Mouse (Mus musculus): Measurements from ENCODE around the gene Elovl5.
A peak's percentile ranks its signal among the peaks of the same experiment; 100 is the strongest.

Gene Elovl5

DNA sequence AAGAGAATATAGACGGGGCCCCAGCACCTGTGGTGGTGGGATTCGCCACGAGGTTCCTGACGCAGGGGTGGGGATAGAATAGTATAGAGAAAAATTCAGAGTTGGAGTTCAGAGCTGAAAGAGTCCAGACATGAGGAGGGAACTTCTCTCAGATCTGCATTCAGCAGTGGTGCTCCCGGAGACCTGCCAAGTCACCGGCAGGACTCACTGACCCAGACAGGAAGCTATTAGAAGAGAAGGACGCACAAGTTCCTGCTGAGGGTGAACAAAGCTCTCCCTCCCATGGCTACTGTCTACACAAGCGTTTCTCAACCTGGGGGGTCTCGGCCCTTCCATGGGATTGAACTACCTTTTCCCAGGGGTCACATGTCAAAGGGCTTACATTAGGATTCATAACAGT lies 78.1 kb downstream of the Elovl5 start:
- no peak for DNase-seq (ENCODE audit: low spot score in 2 of 2)

DNA sequence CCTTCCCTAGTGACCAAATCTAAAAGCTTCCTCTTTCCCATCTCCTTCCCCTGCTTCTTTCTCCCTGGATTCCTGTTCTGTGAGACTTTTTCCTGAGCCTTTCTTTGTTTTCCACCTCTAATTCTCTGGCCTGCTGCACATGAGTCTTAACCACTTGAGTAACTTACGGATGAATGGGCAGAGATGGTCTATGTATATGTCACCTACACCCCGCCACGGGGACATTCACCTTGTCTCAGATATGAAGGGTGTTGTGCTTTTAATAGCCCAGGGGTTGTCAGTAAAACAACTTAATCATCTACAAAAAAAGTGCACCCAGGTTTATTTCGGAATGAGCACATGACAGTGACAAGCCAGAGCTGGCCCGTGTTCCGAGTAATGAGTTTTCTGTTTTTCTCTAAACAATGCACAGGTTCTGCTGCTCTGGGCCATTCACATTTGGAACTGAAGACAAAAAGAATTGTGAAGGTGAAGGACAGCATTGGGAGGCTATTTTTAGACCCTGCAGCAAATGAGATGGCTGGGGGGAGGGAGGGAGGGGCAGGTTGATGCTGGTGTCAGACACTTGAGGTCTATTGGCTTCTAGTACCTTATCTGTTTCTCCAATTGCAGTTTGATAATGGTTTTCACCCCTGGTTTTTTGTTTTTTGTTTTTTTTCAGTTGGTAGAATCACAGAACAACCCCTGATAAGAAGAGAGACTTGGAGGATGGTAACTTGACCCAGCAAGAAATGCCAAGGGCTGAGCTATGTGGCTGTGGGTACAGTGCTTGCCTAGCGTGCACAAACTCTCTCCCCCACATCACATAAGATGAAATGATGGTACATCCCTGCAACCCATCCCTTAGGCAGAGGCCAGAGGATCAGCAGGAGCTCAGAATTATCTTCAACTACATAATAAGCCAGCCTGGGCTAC lies 83.7 kb downstream of the Elovl5 start:
- no peak for DNase-seq (ENCODE audit: low spot score in 2 of 2)

DNA sequence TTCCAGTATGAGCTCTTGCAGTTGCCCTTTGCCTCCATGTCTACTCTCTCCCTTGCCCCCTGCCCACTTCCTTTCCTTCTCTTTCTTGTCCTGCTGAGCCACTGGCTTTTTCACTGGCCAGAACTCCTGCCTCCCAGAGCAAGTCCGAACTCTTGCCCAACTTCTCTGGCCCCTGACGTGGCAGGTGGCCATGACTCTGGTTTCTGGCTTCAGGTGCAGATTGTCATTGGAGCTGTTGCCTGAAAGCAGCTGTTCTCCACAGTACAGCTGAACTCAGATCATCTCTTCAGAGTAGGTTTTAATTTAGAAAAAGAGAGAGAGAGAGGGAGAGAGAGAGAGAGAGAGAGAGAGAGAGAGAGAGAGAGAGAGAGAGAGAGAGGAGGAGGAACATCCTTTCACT lies 86.1 kb downstream of the Elovl5 start:
- DNase-seq (ENCODE audit: low spot score in 2 of 2) = no peak

DNA sequence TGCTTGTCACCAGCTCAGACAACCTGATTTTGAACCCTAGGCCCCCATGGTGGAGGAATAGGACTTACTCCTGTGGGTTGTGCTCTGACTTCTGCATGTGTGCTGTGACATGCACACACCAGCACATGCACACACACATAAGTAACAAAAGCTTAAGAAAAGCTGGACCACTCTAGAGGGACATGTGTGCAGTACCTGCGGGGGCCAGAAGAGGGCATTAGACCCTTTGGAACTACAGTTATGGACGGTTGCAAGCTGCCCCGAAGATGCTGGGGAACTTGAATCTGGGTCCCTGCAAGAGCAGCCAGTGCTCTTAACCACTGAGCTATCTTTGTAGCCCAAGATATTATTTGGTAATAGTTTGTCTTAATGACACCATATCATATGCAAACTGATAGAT lies 88.3 kb downstream of the Elovl5 start:
- DNase-seq (ENCODE audit: low spot score in 2 of 2) = no peak

DNA sequence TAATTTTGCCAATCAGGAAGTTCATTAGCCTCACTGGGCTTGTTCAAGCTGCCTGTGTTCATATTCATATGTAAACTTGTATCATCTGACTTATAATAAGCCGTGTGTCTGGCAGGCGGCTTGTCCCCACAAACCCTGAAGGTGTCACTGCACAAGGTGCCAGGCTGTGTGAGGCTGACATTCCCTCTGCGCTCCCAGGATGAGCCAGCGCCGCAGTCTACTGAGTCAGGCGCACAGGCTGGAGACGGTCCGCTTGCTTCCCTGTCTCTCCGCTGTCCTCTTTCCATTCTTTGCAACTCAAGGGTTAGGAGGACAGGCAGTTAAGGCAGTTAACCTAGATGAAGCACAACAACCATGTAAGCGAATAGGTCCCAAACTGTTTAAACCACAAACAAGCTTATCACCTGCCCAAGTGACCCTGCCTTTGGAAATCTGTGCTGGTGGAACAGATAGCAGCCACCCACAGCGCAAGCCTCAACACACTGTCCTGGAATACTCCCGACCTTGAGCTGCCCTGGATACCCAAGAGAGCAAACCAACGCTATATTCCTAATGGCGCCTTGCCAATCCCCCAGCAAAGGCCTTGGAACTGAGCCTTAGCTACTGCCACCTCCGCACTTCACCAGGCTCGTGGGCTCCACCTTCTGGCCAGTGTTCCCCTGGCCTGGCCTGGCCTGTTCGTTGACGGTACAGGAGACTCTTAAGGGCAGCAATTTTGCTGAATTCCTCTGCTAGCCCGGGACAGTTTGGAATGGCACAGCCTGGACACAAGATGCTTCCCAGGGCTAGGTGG lies 89.2 kb downstream of the Elovl5 start:
- DNase-seq (ENCODE audit: low spot score in 2 of 2) = peak; percentile 20 to 28

DNA sequence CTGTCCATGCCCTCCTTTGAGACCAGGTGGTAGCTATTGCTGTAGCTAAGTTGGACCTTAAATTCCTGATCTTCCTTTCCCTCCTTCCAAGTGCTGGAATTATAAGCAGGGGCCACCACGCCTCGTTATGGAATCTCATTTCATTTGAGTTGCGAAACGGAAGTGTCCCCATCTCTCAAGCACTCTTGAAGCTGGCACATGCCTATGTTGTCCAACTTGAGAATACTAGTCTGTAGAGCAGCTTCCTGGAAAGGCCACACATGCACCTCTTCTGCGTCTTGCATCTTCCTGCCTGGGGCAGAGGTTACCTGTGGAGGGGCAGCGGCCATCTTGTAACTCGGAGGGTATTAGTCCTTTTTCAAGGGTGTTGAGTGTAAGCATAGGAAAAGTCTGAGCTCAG lies 92.2 kb downstream of the Elovl5 start:
- no peak for DNase-seq (ENCODE audit: low spot score in 2 of 2)

DNA sequence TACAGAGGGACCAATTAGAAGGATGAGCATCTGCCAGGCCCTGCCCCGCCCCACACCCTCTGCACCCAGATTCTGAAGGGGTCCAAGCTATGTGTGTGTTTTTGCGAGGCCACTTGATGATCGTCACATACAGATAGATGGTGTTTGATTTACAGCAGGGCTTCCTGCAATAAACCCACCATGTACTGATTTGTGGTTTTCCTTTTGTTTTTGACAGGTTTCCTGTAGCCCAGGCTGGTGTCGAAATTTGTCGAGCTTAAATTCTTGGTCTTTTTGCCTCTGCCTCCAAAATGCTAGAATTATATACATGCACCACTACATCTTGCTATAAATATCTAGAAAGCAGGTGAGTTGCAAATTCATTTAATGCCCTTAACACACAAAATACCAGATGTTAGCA lies 93.0 kb downstream of the Elovl5 start:
- DNase-seq (ENCODE audit: low spot score in 2 of 2) = no peak

DNA sequence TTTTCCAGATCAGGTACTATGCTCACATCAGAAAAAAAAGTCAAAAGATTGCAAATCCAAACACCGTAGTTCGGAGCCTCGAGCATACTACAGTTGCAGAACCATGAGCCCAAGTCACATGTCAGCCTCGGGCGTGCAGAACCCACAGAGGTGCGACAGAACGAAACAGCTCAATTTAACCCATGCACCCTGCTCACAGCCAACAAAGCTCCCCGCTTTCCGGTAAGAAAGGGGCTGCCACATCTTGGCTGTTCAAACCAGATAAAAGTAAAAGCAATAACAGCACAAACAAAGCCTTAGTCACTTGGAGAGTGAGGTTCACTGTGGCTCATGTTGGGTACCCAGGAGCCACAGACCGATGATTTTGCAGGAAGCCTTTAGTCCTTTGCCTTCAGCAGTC lies 93.5 kb downstream of the Elovl5 start:
- no peak for DNase-seq (ENCODE audit: low spot score in 2 of 2)

DNA sequence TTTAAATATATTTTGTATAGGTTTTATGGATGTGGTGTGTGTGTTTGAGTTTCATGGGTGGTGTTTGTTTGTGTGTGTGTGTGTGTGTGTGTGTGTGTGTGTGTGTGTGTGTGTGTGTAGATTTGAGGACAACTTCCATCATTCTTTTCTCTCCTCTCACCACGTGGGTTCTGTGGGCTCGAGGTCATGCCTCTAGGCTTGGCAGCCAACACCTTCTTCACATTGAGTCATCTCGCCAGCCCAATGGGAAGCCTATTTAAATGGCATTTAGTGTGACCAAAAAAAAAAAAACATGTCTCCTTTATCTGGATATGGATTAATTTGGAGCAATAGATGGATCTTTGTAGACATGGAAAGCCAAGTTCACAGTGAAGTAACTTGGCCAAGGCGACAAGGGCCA lies 94.9 kb downstream of the Elovl5 start:
- DNase-seq (ENCODE audit: low spot score in 2 of 2) = no peak

DNA sequence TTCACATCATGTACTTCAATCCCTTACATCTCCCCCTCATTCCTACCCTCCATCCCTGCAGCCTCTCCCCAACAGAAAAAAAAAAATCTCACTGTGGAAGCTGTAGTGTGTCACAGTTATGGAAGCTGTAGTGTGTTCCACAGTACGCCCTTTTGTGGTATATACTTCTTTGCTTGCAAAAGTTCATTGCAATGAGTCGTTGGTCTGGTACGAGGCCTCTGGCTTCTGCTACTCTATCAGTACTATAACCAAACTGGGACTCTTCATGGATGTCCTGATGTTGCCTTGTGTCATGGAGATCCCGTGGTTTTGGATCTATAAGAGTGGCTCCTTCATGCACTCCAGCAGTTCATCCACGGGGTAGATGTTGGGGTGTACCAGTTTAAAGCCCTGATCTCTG lies 95.5 kb downstream of the Elovl5 start:
- no peak for DNase-seq (ENCODE audit: low spot score in 2 of 2)

DNA sequence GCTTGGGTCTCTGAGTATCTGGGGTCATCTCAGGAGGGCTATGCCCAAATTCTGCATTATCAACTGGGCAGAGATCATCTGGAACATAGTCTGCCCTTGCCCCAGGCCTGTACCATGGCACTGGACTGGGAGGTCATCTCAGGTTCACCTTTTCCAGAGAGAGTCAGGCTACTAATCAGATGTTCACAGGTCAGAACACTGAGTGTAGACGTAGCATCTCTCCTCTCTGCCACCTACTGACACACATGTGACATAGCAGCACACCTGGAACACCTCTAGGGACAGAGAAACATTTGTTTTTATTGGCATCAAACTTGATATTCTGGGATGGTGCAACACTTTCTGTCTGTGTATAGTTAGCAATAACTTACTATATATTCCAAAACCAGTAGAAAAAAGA lies 96.6 kb downstream of the Elovl5 start:
- no peak for DNase-seq (ENCODE audit: low spot score in 2 of 2)

DNA sequence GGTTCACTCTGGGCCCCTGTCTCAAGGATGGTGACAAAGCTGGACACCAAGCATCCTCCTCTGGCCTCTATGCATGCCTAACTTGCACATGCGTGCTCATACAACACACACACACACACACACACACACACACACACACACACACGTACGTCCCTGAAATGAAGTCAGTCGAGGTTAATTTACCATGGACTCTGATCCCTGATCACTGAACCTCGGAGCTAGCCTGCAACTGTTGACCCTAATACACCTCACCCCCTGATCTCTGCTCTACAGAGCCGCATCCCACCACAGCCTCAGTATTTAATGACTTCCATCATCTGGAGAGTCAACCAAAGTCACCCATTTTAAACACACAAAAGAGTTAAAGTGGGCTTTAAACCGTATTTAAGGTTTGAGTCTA lies 98.7 kb downstream of the Elovl5 start:
- DNase-seq (ENCODE audit: low spot score in 2 of 2) = no peak

DNA sequence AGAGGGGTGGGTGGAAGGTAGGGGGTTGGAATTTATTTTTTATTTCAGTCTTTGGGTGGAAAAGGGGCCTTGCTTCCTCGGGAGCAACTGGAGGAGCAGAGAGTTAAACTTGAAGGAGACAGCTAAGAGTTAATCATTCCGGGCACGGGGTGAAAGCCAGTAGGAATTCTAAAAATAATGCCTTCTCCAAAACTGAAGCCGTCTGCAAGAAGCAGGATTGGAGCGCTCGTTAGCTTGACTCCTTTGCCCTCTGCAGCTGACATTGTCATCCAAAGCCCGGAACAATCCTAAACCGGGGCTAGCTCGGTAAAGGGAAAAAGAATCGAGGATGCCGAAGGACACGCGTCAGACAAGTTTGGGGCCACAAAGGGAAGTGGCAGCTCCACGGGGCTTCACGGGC lies 99.1 kb downstream of the Elovl5 start:
- DNase-seq (ENCODE audit: low spot score in 2 of 2) = no peak

DNA sequence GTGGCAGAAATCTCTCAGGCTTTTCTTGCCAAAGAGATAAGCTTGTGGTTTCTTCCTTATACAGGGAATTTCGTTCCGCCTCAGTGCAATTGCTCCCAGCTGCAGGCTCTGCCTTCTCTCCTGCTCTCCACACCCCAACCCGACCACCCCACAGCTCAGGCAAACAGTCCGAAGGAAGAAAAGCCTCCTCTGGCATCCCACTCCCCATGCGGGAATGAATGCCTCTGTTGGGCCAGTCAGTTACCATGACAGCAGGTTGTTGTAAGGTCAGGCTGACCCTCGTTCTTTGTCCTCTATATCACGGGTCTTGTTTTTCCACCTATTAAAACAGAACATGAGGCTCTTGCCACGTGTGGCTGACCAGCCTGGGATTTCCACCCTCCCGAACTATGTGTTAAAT lies 104.1 kb downstream of the Elovl5 start:
- DNase-seq (ENCODE audit: low spot score in 2 of 2) = no peak

DNA sequence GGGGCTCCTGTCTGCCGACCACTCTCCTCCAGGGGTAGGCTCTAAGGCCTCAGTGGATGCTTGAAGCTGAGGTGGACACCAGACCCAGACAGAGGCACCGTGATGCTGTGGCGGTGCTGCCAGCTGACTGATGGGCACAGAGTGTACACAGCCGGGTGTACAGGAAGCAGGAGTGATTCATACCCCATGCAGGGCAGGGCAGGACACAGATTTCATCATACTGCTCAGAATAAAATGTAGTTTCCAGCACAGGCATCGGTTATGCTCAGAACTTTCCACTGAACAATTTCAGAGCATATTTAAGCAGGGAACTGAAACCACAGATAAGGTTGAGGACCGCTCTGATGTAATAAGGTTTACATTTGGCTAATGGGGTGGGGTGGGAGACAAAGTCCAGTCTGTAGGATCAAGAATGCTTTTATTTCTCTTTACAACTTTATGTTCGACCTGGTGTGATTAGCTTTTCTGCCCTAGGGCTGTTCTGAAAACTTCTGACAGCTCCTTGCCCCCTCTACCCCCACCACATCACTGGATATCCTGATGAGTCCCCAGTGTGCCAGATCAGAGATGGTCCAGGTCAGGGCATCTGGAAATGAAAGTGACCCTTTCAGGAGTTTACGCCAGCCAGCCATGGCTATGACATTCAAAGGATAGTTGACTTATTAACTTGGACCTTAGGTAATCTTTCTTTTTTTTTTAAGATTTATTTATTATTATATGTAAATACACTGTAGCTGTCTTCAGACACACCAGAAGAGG lies 105.2 kb downstream of the Elovl5 start:
- no peak for DNase-seq (ENCODE audit: low spot score in 2 of 2)

DNA sequence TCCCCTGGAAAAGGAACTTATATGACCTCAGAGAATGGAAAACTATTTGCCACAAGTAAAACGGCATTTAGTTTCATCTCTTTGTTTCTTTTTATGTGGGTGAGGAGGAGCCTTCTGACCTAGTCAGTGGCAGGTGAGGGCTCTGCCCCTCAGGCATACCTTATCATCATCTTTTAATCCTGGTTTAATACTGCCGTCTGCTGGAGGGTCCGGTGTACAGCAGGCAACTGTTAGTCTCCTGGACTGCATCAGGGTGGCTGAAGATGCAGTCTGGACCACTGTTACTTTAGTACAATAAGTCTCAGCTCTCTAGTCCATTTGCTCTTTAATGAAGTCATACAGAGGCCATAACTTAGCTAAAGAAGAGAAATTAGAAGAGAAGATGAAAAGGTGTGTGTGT lies 107.7 kb downstream of the Elovl5 start:
- DNase-seq (ENCODE audit: low spot score in 2 of 2) = peak in 1 of 2 experiments; percentile 36

DNA sequence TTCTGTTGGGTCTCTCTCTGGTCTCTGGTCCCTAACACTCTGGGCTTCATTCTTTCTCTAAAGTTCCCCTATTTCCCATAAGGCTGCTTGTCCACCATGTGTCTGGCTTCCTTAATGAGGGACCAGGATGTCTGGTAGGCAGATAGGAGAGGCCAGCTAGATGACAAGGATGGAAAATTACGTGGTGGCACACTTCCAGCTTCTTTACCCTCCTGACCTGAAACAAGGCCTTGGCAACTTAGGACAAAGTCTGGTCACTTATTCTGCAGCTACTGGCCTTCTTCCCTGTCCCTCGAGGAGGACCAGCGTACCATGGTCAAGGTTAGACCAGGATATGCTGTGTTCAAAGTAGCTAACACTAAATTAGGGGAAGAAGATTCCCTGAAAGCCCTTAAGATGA lies 109.9 kb downstream of the Elovl5 start:
- no peak for DNase-seq (ENCODE audit: low spot score in 2 of 2)

DNA sequence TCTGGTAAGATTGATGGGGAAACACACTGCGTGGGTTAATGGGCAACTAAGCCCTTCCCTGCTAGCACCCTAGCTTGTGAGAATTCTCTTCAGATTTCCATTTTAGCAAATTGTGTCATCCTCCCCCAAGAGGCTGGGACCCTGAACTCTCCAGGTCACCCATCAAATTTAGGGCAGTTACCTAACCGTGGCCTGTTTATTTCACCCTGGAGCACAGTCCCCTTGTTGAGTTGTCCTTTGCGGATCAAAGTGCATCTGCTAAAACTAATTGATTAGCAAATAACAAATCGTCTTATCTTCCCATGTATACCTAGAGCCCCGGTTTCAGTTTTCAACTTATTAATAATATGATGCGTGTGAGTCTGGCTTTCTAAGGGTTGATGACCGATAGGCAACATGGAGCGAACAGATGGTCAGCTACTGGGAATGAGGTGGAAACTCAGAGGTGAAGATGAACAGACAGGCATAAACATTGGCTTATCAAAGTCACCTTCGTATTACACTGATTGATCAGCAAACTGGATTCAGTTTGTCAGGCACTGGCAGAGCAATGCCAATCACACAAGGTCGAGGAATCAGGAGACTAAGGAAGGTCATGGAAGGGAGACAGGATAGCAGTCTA lies 113.8 kb downstream of the Elovl5 start:
- DNase-seq (ENCODE audit: low spot score in 2 of 2) = no peak

DNA sequence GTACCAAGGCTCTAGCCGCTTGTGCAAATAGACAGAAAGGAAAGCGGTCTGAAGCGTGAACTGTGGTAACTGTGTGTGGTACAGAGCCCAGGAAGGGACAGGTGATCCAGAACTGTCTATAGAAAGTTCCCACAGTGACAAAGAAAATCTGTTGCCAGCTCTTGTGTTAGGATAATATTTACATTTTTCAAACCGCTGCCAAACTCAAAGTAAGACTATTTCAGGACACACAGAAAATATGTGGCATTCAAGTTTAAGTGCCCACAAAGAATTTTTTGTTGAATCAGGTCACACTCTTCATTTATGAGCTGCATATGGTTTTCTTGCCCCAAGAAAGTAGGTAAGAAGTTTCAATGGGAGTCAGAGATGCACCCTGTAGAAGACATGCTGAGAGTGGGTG lies 115.8 kb downstream of the Elovl5 start:
- no peak for DNase-seq (ENCODE audit: low spot score in 2 of 2)
